Mouse (Mus musculus): ENCODE measurements around the gene Kctd15.

DNA sequence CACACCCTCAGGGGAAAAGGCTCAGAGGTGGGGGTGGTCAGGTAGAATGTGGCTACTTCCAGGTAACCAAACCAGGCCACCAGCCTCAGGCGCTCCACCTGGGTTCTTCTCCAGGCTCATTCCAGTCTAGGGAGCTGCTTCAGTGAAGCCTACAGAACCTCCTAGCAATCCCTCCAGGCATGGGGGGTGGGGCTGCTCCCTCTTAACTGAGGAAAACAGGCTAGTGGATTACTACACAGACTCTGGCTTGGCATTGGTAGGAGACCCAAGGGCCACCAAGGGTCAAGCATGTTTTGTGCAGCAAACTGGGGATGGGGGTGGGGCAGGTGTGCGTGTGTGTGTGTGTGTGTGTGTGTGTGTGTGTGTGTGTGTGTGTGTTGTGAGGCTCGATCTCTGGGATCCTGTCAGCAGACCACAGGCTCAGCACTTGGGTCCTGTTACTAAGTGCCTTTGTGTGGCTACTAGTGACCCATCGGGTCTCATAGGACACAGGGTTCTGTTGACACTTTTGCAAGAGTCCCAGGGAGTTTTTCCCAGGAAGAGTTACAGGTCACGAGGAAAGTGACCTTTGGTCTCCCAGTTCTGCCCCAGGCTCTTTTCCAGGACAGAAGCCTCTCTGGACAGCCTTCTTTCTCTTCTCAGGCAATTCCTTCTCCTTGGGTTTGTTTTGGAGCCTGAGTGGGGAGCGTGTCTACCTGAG lies 3.0 kb upstream of the Kctd15 start:
- no peak for TF ChIP-seq CTCF (IDR thresholded peaks at IDR 0.05; ENCODE audit: low read depth)
- TF ChIP-seq EP300 (IDR thresholded peaks at IDR 0.05; ENCODE audit: low read depth), result no peak
